10 mouse cellular contexts compared by ENCODE assay signal in the genomic region with DNA sequence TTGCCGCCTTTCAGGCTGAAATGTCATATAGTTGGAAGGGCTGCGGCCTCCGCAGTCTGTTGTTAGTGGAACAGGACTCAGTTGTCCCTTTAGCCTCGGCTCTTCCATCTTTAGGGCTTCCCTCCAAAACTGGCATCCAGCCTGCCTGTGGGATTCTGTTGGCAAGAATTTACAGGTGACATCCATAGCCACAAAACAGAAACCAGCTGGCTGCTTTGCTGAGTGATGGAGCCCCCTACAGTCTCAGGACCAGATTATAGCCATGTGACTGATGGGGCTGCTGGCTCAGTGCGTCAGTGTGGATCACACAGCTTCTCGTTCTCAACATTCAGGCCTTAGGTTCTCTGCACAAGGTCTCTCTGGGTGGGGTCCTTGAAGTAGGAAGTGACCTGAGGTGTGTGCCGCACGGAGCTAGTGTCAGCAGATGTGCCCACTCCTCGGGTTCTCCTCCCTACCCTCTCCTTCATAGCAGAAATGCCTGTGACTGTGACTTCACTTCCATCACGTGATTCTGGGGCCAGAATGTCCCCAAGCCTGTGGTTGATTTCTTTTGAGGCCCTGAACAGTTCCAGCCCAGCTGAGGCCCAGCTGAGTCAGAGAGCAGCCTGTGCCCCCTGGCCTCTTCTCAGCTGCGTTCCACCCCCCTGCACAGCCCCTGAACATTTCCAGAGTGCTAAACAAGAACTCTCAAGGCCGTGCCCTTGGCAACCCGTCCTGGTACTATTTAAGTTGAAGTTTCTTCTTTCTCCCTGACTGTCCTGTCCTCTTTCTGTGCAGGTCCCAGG. TPM values are rescaled to one million over a fixed set of nuclear protein-coding genes. Genes with fewer than 3 reads are reported as not detected.
DNase-seq lines count a peak whose midpoint lies in the region; ATAC-seq and TF ChIP-seq lines count a peak whose summit lies in the region.
"Had no signal": no experiment of that assay in that cellular context is flagged by ENCODE, and none has a peak within 500 bp of the region (broad histone marks: within the 10 kb centered on the region; RNA-seq: fewer than 3 reads in every experiment).

No protein-coding gene starts in this region.

- H3K27ac ChIP-seq in hindbrain, embryonic 10.5 days = peak overlapping the region; percentile 30; the same call in 1 of the 2 replicates
- H3K27ac ChIP-seq in hindbrain, embryonic 13.5 days = no peak overlapping the region
- peak overlapping the region; percentile 66 for H3K27ac ChIP-seq in embryonic facial prominence, embryonic 15.5 days (replicated peaks)
- no peak overlapping the region for H3K27ac ChIP-seq in neural tube, embryonic 15.5 days (replicated peaks)

- no peak overlapping the region for H3K4me2 ChIP-seq in hindbrain, embryonic 13.5 days
- H3K4me2 ChIP-seq in embryonic facial prominence, embryonic 15.5 days (replicated peaks) = no peak overlapping the region
- H3K4me2 ChIP-seq in neural tube, embryonic 15.5 days = no peak overlapping the region

- H3K9me3 ChIP-seq in hindbrain, embryonic 10.5 days = no peaks in the 10 kb centered on the region
- no peaks in the 10 kb centered on the region for H3K9me3 ChIP-seq in hindbrain, embryonic 13.5 days
- H3K9me3 ChIP-seq in embryonic facial prominence, embryonic 15.5 days (replicated peaks) = no peaks in the 10 kb centered on the region
- no peaks in the 10 kb centered on the region; the same call in 1 of the 2 replicates for H3K9me3 ChIP-seq in neural tube, embryonic 15.5 days (replicated peaks)

- no peaks in the 10 kb centered on the region for H3K36me3 ChIP-seq in hindbrain, embryonic 10.5 days
- H3K36me3 ChIP-seq in hindbrain, embryonic 13.5 days = peaks cover 14% of the 10 kb centered on the region
- no peaks in the 10 kb centered on the region for H3K36me3 ChIP-seq in C2C12 (ENCODE audit: control insufficient read depth, insufficient read depth)
- H3K36me3 ChIP-seq in embryonic facial prominence, embryonic 15.5 days = no peaks in the 10 kb centered on the region
- peaks cover 7% of the 10 kb centered on the region for H3K36me3 ChIP-seq in neural tube, embryonic 15.5 days

- no peaks in the 10 kb centered on the region for H3K79me3 ChIP-seq in C2C12 (ENCODE audit: low read depth)

- H3ac ChIP-seq in C2C12 (ENCODE audit: control insufficient read depth, insufficient read length, low read depth) = no peak overlapping the region

- no peak for DNase-seq in hindbrain, embryonic 10.5 days (ENCODE audit: low spot score)
- peak; percentile 78 to 84 for DNase-seq in adrenal gland, postnatal 36 days
- no peak for DNase-seq in frontal cortex, adult 2 months (ENCODE audit: extremely low spot score in 1 of 2, low spot score in 1 of 2)
- DNase-seq in layer of hippocampus, adult 8-10 months (ENCODE audit: low spot score in 2 of 2) = no peak
- DNase-seq: right cerebral cortex, adult 18-20 months had no signal

- TF ChIP-seq CTCF in C2C12 (IDR thresholded peaks at IDR 0.05; ENCODE audit: control insufficient read depth, insufficient read depth, insufficient read length) = no peak

- H3K4me3 ChIP-seq in hindbrain, embryonic 10.5 days = no peak overlapping the region
- H3K4me3 ChIP-seq in hindbrain, embryonic 13.5 days = no peak overlapping the region
- no peak overlapping the region for H3K4me3 ChIP-seq in C2C12 (ENCODE audit: insufficient read depth, poor library complexity, severe bottlenecking)
- no peak overlapping the region for H3K4me3 ChIP-seq in embryonic facial prominence, embryonic 15.5 days (replicated peaks)
- no peak overlapping the region for H3K4me3 ChIP-seq in neural tube, embryonic 15.5 days (replicated peaks)
- H3K4me3 ChIP-seq: erythroblast, embryonic 14.5 days had no signal

- H3K79me2 ChIP-seq in C2C12 (ENCODE audit: control insufficient read depth, insufficient read depth) = no peaks in the 10 kb centered on the region

- no peaks in the 10 kb centered on the region for H3K27me3 ChIP-seq in hindbrain, embryonic 10.5 days (ENCODE audit: insufficient read depth, poor library complexity, severe bottlenecking)
- no peaks in the 10 kb centered on the region for H3K27me3 ChIP-seq in hindbrain, embryonic 13.5 days
- H3K27me3 ChIP-seq in C2C12 (ENCODE audit: control insufficient read depth, insufficient read depth, insufficient read length) = no peaks in the 10 kb centered on the region
- H3K27me3 ChIP-seq in embryonic facial prominence, embryonic 15.5 days = no peaks in the 10 kb centered on the region; the same call in 1 of the 2 replicates
- H3K27me3 ChIP-seq in neural tube, embryonic 15.5 days (replicated peaks) = no peaks in the 10 kb centered on the region

- ATAC-seq in hindbrain, embryonic 13.5 days (ENCODE audit: low FRiP score) = no peak
- peak; percentile 49 for ATAC-seq in embryonic facial prominence, embryonic 15.5 days (ENCODE audit: insufficient number of reproducible peaks, low FRiP score, low TSS enrichment, low read depth)
- ATAC-seq in neural tube, embryonic 15.5 days (ENCODE audit: low FRiP score) = no peak

- WGBS in hindbrain, embryonic 10.5 days = 73% methylated on average over 13 of the region's 13 CpGs
- 55% methylated on average over 13 of the region's 13 CpGs for WGBS in hindbrain, embryonic 13.5 days
- 47% methylated on average over 13 of the region's 13 CpGs for whole genome bisulfite sequencing in embryonic facial prominence, embryonic 15.5 days
- WGBS in neural tube, embryonic 15.5 days = 70% methylated on average over 13 of the region's 13 CpGs

- no peak overlapping the region for H3K9ac ChIP-seq in hindbrain, embryonic 13.5 days
- no peak overlapping the region for H3K9ac ChIP-seq in embryonic facial prominence, embryonic 15.5 days
- no peak overlapping the region for H3K9ac ChIP-seq in neural tube, embryonic 15.5 days (replicated peaks)

- peaks cover 18% of the 10 kb centered on the region for H3K4me1 ChIP-seq in hindbrain, embryonic 10.5 days (replicated peaks)
- H3K4me1 ChIP-seq in hindbrain, embryonic 13.5 days (replicated peaks) = peaks cover 12% of the 10 kb centered on the region
- H3K4me1 ChIP-seq in embryonic facial prominence, embryonic 15.5 days = peaks cover 13% of the 10 kb centered on the region
- peaks cover 6% of the 10 kb centered on the region; the same call in 1 of the 2 replicates for H3K4me1 ChIP-seq in neural tube, embryonic 15.5 days

TF ChIP-seq in C2C12, 6 proteins besides CTCF, POLR2A, EP300 and RAD21:
- TF ChIP-seq USF1 (IDR thresholded peaks at IDR 0.05; ENCODE audit: low read depth) (peak; percentile 65), MYOG (IDR thresholded peaks at IDR 0.05; ENCODE audit: control insufficient read depth, extremely low read depth, insufficient read length) (no peak), MAX (IDR thresholded peaks at IDR 0.05) (no peak), MYOD1 (IDR thresholded peaks at IDR 0.05; ENCODE audit: control insufficient read depth, insufficient read length, low read depth) (no peak)
TF ChIP-seq in C2C12: peak in this region for 1.

RNA-seq across cellular contexts. Expression of gene Rdx, which starts 55.3 kb away (rescaled TPM):
- 128 and 160 TPM in 2 replicates for polyA plus RNA-seq in hindbrain, embryonic 10.5 days (2016; fragmentation: Nextera tagmentation; extraction: Ambion mirVana)
- 100 and 109 TPM in 2 replicates for polyA plus RNA-seq in hindbrain, embryonic 13.5 days (2015; fragmentation: Nextera tagmentation; extraction: Ambion mirVana)
- polyA plus RNA-seq in C2C12 (2012; fragmentation: generic; extraction: Trizol) = 28.5 TPM
- 100 to 1,000 TPM; 120 to 138 TPM for total RNA-seq in adrenal gland, postnatal 36 days (2021)
- polyA plus RNA-seq in embryonic facial prominence, embryonic 15.5 days (2015; fragmentation: Nextera tagmentation; extraction: Ambion mirVana) = 105 and 109 TPM in 2 replicates
- 44.4 and 47.5 TPM in 2 replicates for polyA plus RNA-seq in frontal cortex, adult 2 months (2012; rRNA removed)
- total RNA-seq in layer of hippocampus, adult 8-10 months (2022) = 10 to 100 TPM; 55.3 to 58.1 (median 57.4) TPM
- polyA plus RNA-seq in neural tube, embryonic 15.5 days (2015; fragmentation: Nextera tagmentation; extraction: Ambion mirVana) = 72.5 and 81.2 TPM in 2 replicates

Comparison
In these comparisons a context has a peak if more than half of its experiments do, and no peak if none do; other contexts are left out.
1. H3K27ac ChIP-seq: peak in hindbrain, embryonic 10.5 days (single experiment) and embryonic facial prominence, embryonic 15.5 days (single experiment); none in hindbrain, embryonic 13.5 days (single experiment) and neural tube, embryonic 15.5 days (single experiment).
2. DNase-seq: peak in adrenal gland, postnatal 36 days (2 of 2); none in hindbrain, embryonic 10.5 days (single experiment), frontal cortex, adult 2 months (0 of 2) and layer of hippocampus, adult 8-10 months (0 of 2).